Mouse (Mus musculus) v-Abl transformed pro-B cells (cell line): ENCODE measurements around the gene Gpr107.

Source experiments
- in situ Hi-C, 2 experiments: fragments of 400-800 bp; cut with MboI; formaldehyde crosslinking; loops; one replicate each; pipeline ENCODE4 v1.15.1; 2025; ENCODE audit not compliant: unreplicated experiment in 2 of 2

Gpr107 gene

DNA sequence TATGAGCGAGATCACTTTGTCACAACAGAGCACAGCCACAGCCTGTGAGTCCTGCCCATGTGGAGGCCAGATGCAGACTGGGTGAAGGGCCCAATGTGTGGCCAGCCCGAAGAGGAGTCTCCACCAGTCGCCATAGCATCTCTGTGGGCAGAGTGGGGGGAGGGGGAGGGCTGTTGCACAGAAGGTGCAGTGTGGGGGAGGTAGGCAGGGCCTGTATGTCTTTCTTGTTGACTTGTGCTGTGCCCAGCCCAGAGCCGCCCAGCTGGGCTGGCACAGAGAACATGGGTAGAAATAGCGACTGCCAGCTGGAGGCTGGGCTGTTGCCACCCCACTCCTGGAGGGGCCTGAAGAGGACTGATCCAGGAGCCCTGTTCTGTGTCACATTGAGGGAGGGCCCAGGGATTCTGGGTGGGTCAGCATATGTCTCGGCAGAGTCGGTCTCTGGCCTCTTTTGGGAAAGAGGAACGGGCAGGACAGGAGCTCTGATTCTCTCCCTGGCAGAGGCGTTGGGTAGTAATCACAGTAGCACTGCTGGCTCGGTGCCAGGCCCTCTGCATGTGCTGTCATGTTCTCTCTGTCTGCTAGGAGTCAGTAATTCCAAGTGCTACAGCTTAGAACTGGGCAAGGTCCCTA, 111.7 kb downstream of the Gpr107 start:
- in situ Hi-C loops = no loop called here

- in situ Hi-C loops = no loop called here
Measured at GRCm38 (mm10) chr2:31267447-31267846, 115.3 kb downstream of the Gpr107 start.
